Mouse (Mus musculus): ENCODE measurements around the gene Heatr1. TPM values are rescaled to one million over a fixed set of nuclear protein-coding genes. Genes with fewer than 3 reads are reported as not detected.

Gene Heatr1
- total and polyA plus RNA-seq, 2 experiments from 2014 or later, result 3.5 to 9.3 TPM

- WGBS, result 85% methylated on average over 7 of the region's 7 CpGs
- ATAC-seq (ENCODE audit: insufficient read depth, low read depth) (no peak), DNase-seq (ENCODE audit: low spot score) (no peak)
- H3K27me3 ChIP-seq (ENCODE audit: control insufficient read depth, insufficient read depth, low read length), result no peaks in the 10 kb centered on the region
- no peaks in the 10 kb centered on the region for H3K9me3 ChIP-seq (replicated peaks; ENCODE audit: control insufficient read depth, low read length)
- no peak overlapping the region for H3K27ac ChIP-seq (ENCODE audit: low read depth)
- TF ChIP-seq EP300 (IDR thresholded peaks at IDR 0.05; ENCODE audit: low read depth) (no peak), CTCF (IDR thresholded peaks at IDR 0.05; ENCODE audit: low read depth) (no peak)
- H3K9ac ChIP-seq (replicated peaks; ENCODE audit: low read depth, low read length), result no peak overlapping the region
- 0 out of 2 replicates have a peak, but pooled peaks cover 1% of the 10 kb centered on the region for H3K4me1 ChIP-seq (ENCODE audit: control insufficient read depth, insufficient read depth)
- no peak overlapping the region for H3K4me3 ChIP-seq (ENCODE audit: low read depth, low read length)
- peaks cover 48% of the 10 kb centered on the region for H3K36me3 ChIP-seq (replicated peaks; ENCODE audit: control insufficient read depth, insufficient read depth, low read length)
- H3K4me2 ChIP-seq (ENCODE audit: low read depth, low read length), result no peak overlapping the region
Observed at GRCm38 (mm10) chr13:12454686-12455390, 60.0 kb downstream of the Heatr1 start.

GRCm38 (mm10) chr13:12456711-12457110, 61.9 kb downstream of the Heatr1 start:
- H3K36me3 ChIP-seq (replicated peaks; ENCODE audit: control insufficient read depth, insufficient read depth, low read length), result peaks cover 38% of the 10 kb centered on the region
- WGBS, result 80% methylated on average over 7 of the region's 7 CpGs
- no peak for ATAC-seq (ENCODE audit: insufficient read depth, low read depth)

GRCm38 (mm10) chr13:12460443-12460842, 65.6 kb downstream of the Heatr1 start:
- H3K4me1 ChIP-seq (ENCODE audit: control insufficient read depth, insufficient read depth), result peaks cover 9% of the 10 kb centered on the region; the same call in 1 of the 2 replicates
- DNase-seq (ENCODE audit: low spot score) (peak; percentile 66), ATAC-seq (ENCODE audit: insufficient read depth, low read depth) (no peak)
- TF ChIP-seq EP300 (IDR thresholded peaks at IDR 0.05; ENCODE audit: low read depth) (no peak), CTCF (IDR thresholded peaks at IDR 0.05; ENCODE audit: low read depth) (no peak)
- H3K27me3 ChIP-seq (ENCODE audit: control insufficient read depth, insufficient read depth, low read length), result no peaks in the 10 kb centered on the region
- 9% methylated on average over 8 of the region's 8 CpGs for WGBS
- H3K9ac ChIP-seq (replicated peaks; ENCODE audit: low read depth, low read length), result peak overlapping the region; percentile 69
- H3K4me2 ChIP-seq (ENCODE audit: low read depth, low read length), result peak overlapping the region; percentile 84
- H3K36me3 ChIP-seq (replicated peaks; ENCODE audit: control insufficient read depth, insufficient read depth, low read length), result peaks cover 9% of the 10 kb centered on the region
- no peaks in the 10 kb centered on the region for H3K9me3 ChIP-seq (replicated peaks; ENCODE audit: control insufficient read depth, low read length)
- peak overlapping the region; percentile 80 for H3K27ac ChIP-seq (ENCODE audit: low read depth)
- peak overlapping the region; percentile 62 for H3K4me3 ChIP-seq (ENCODE audit: low read depth, low read length)

More at GRCm38 (mm10) chr13:12456711-12457110, 61.9 kb downstream of the Heatr1 start:
- H3K27me3 ChIP-seq (ENCODE audit: control insufficient read depth, insufficient read depth, low read length), result no peaks in the 10 kb centered on the region
- H3K9me3 ChIP-seq (replicated peaks; ENCODE audit: control insufficient read depth, low read length), result no peaks in the 10 kb centered on the region
- no peak overlapping the region for H3K27ac ChIP-seq (ENCODE audit: low read depth)
- no peak overlapping the region for H3K4me2 ChIP-seq (ENCODE audit: low read depth, low read length)
- peaks cover 5% of the 10 kb centered on the region; the same call in 1 of the 2 replicates for H3K4me1 ChIP-seq (ENCODE audit: control insufficient read depth, insufficient read depth)
- H3K4me3 ChIP-seq (ENCODE audit: low read depth, low read length), result no peak overlapping the region
- H3K9ac ChIP-seq (replicated peaks; ENCODE audit: low read depth, low read length), result no peak overlapping the region
- no peak for DNase-seq (ENCODE audit: low spot score)
- TF ChIP-seq EP300 (IDR thresholded peaks at IDR 0.05; ENCODE audit: low read depth), result no peak
- TF ChIP-seq CTCF (IDR thresholded peaks at IDR 0.05; ENCODE audit: low read depth), result no peak

GRCm38 (mm10) chr13:12460881-12461729, 66.3 kb downstream of the Heatr1 start:
- peak; percentile 93 for DNase-seq (ENCODE audit: low spot score)
- H3K4me3 ChIP-seq (ENCODE audit: low read depth, low read length), result peak overlapping the region; percentile 62
- WGBS, result under 1% methylated on average over 59 of the region's 59 CpGs
- no peaks in the 10 kb centered on the region for H3K9me3 ChIP-seq (replicated peaks; ENCODE audit: control insufficient read depth, low read length)
- TF ChIP-seq CTCF (IDR thresholded peaks at IDR 0.05; ENCODE audit: low read depth) (no peak), EP300 (IDR thresholded peaks at IDR 0.05; ENCODE audit: low read depth) (peak; percentile 21; the same call in 1 of the 2 replicates)
- peaks cover 9% of the 10 kb centered on the region for H3K36me3 ChIP-seq (replicated peaks; ENCODE audit: control insufficient read depth, insufficient read depth, low read length)
- peak overlapping the region; percentile 80 for H3K27ac ChIP-seq (ENCODE audit: low read depth)
- peak overlapping the region; percentile 84 for H3K4me2 ChIP-seq (ENCODE audit: low read depth, low read length)
- peaks cover 9% of the 10 kb centered on the region; the same call in 1 of the 2 replicates for H3K4me1 ChIP-seq (ENCODE audit: control insufficient read depth, insufficient read depth)
- no peaks in the 10 kb centered on the region for H3K27me3 ChIP-seq (ENCODE audit: control insufficient read depth, insufficient read depth, low read length)
- ATAC-seq (ENCODE audit: insufficient read depth, low read depth), result peak; percentile 97
- peak overlapping the region; percentile 69 for H3K9ac ChIP-seq (replicated peaks; ENCODE audit: low read depth, low read length)

GRCm38 (mm10) chr13:12461730-12462119, 66.9 kb downstream of the Heatr1 start:
- TF ChIP-seq CTCF (IDR thresholded peaks at IDR 0.05; ENCODE audit: low read depth), result no peak
- no peak; the same call in 1 of the 2 replicates for TF ChIP-seq EP300 (IDR thresholded peaks at IDR 0.05; ENCODE audit: low read depth)
- peak; percentile 42 for DNase-seq (ENCODE audit: low spot score)
- Histone ChIP-seq H3K9me3 (replicated peaks; ENCODE audit: control insufficient read depth, low read length) (no peaks in the 10 kb centered on the region), H3K27me3 (ENCODE audit: control insufficient read depth, insufficient read depth, low read length) (no peaks in the 10 kb centered on the region), H3K4me2 (ENCODE audit: low read depth, low read length) (peak overlapping the region; percentile 84), H3K9ac (replicated peaks; ENCODE audit: low read depth, low read length) (no peak overlapping the region; the same call in 1 of the 2 replicates), H3K36me3 (replicated peaks; ENCODE audit: control insufficient read depth, insufficient read depth, low read length) (peaks cover 5% of the 10 kb centered on the region), H3K4me3 (ENCODE audit: low read depth, low read length) (peak overlapping the region; percentile 62), H3K4me1 (ENCODE audit: control insufficient read depth, insufficient read depth) (peaks cover 9% of the 10 kb centered on the region; the same call in 1 of the 2 replicates), H3K27ac (ENCODE audit: low read depth) (peak overlapping the region; percentile 80)
- WGBS, result 2% methylated on average over 7 of the region's 7 CpGs
- ATAC-seq (ENCODE audit: insufficient read depth, low read depth), result peak; percentile 27
